In the genomic region with DNA sequence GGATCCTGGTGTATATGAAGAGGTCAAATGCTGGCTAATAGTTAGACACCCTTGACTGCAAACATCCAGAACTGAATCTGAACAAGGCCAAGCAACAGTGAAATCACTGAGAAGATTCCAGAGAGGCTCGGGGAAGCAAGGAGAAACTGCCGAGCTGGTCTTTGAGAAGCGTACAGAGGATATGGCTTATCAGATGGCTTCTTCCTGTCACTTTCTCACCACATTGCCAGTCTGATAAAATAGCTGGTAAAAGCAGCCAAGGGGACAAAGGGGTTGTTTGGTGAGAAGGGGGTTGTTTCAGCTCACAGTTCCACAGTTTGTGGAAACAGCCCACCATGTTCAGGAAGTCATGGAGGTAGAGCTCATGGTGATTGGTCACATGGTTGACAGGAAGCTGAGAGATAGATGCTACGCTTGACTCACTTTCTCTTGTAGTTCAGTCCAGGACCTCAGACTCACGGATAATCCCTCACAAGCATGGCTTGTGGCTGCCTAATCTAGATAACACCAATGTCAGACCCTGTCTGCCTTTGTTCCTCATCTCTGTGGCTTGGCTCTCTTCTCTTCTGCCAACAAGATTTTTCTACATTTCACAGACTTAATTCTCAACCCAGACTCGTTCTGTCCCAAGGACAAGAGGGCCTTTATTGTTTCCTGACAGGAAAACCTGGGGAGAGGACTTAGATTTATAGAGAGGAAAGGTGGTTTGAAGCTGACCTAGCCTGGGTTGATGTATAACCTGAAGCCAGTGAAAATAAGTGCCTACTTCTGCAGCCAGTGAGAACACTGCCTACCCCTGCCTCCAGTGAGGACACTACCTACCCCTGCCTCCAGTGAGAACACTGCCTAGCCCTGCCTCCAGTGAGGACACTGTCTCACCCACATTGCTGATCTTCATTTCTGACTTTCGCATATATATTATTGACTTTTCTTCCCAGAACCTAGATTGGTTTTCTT, we compare ENCODE assay signal across 17 mouse cellular contexts.
DNase-seq lines count a peak whose midpoint lies in the region; ATAC-seq and TF ChIP-seq lines count a peak whose summit lies in the region.
"Had no signal": no experiment of that assay in that cellular context is flagged by ENCODE, and none has a peak within 500 bp of the region (broad histone marks: within the 10 kb centered on the region; RNA-seq: fewer than 3 reads in every experiment).

No protein-coding gene starts in this region.

- H3K4me3 ChIP-seq in midbrain, embryonic 11.5 days (ENCODE audit: low read depth, low read length) = no peak overlapping the region
- no peak overlapping the region for H3K4me3 ChIP-seq in midbrain, embryonic 14.5 days (replicated peaks; ENCODE audit: low read depth, low read length)
- no peak overlapping the region for H3K4me3 ChIP-seq in kidney, embryonic 15.5 days (replicated peaks)
- H3K4me3 ChIP-seq in midbrain, postnatal 0 days (ENCODE audit: low read depth, low read length) = no peak overlapping the region
- H3K4me3 ChIP-seq: heart, embryonic 10.5 days; liver, embryonic 13.5 days; midbrain, embryonic 10.5 days had no signal

- no peaks in the 10 kb centered on the region for H3K36me3 ChIP-seq in midbrain, embryonic 11.5 days (ENCODE audit: control insufficient read depth, insufficient read depth, low read length)
- H3K36me3 ChIP-seq in midbrain, embryonic 14.5 days (ENCODE audit: control insufficient read depth, insufficient read depth, low read length) = no peaks in the 10 kb centered on the region
- H3K36me3 ChIP-seq in kidney, embryonic 15.5 days = no peaks in the 10 kb centered on the region
- H3K36me3 ChIP-seq in midbrain, postnatal 0 days (ENCODE audit: insufficient read depth, low read length) = no peaks in the 10 kb centered on the region
- H3K36me3 ChIP-seq: heart, embryonic 10.5 days; liver, embryonic 13.5 days; midbrain, embryonic 10.5 days had no signal

- ATAC-seq in midbrain, embryonic 11.5 days (ENCODE audit: low FRiP score) = no peak
- no peak for ATAC-seq in midbrain, embryonic 14.5 days (ENCODE audit: low FRiP score, low TSS enrichment)
- peak; percentile 52; the same call in 1 of the 2 replicates for ATAC-seq in granulocyte monocyte progenitor cell, adult 5-6 weeks (replicated peaks; ENCODE audit: poor library complexity, severe bottlenecking)
- peak; percentile 81 for ATAC-seq in kidney, embryonic 15.5 days (replicated peaks; ENCODE audit: low FRiP score)
- ATAC-seq in megakaryocyte-erythroid progenitor cell, adult 5-6 weeks (replicated peaks; ENCODE audit: low FRiP score, low TSS enrichment, poor library complexity, severe bottlenecking) = peak; percentile 72
- no peak for ATAC-seq in midbrain, postnatal 0 days (ENCODE audit: low FRiP score)
- ATAC-seq: forebrain, postnatal 0 days had no signal

- H3K27ac ChIP-seq in midbrain, embryonic 11.5 days (ENCODE audit: low read depth, low read length) = no peak overlapping the region
- no peak overlapping the region for H3K27ac ChIP-seq in midbrain, embryonic 14.5 days (replicated peaks; ENCODE audit: low read depth, low read length)
- peak overlapping the region; percentile 54 for H3K27ac ChIP-seq in kidney, embryonic 15.5 days
- H3K27ac ChIP-seq in midbrain, postnatal 0 days (ENCODE audit: low read depth, low read length) = no peak overlapping the region
- H3K27ac ChIP-seq: heart, embryonic 10.5 days; liver, embryonic 13.5 days; midbrain, embryonic 10.5 days had no signal

- H3K9me3 ChIP-seq in midbrain, embryonic 11.5 days (ENCODE audit: control insufficient read depth, low read length) = no peaks in the 10 kb centered on the region
- H3K9me3 ChIP-seq in midbrain, embryonic 14.5 days (ENCODE audit: control insufficient read depth, low read length) = no peaks in the 10 kb centered on the region
- H3K9me3 ChIP-seq in kidney, embryonic 15.5 days (replicated peaks) = no peaks in the 10 kb centered on the region
- H3K9me3 ChIP-seq in midbrain, postnatal 0 days (ENCODE audit: low read length) = no peaks in the 10 kb centered on the region
- H3K9me3 ChIP-seq: heart, embryonic 10.5 days; liver, embryonic 13.5 days; midbrain, embryonic 10.5 days had no signal

- peak; percentile 60 for DNase-seq in midbrain, embryonic 11.5 days (ENCODE audit: low spot score, missing footprints)
- DNase-seq in midbrain, embryonic 14.5 days = no peak
- no peak for DNase-seq in cerebellum, postnatal 4 days (ENCODE audit: low spot score in 2 of 2)
- DNase-seq in left cerebral cortex, adult 11 months (ENCODE audit: low spot score) = no peak
- DNase-seq in midbrain, postnatal 0 days (ENCODE audit: low spot score) = no peak
- DNase-seq: adrenal gland, postnatal 14 days; cerebellum, adult 9-11 months; forebrain, postnatal 0 days; gastrocnemius, postnatal 10 days; heart, postnatal 36 days; layer of hippocampus, adult 9-11 months; liver, embryonic 13.5 days had no signal

- no peak overlapping the region for H3K4me2 ChIP-seq in midbrain, embryonic 11.5 days
- no peak overlapping the region for H3K4me2 ChIP-seq in midbrain, embryonic 14.5 days (ENCODE audit: low read length)
- no peak overlapping the region for H3K4me2 ChIP-seq in kidney, embryonic 15.5 days
- no peak overlapping the region for H3K4me2 ChIP-seq in midbrain, postnatal 0 days (ENCODE audit: low read depth, low read length, poor library complexity, severe bottlenecking)
- H3K4me2 ChIP-seq: liver, embryonic 13.5 days had no signal

- H3K27me3 ChIP-seq in midbrain, embryonic 11.5 days (ENCODE audit: control insufficient read depth, insufficient read depth, low read length) = no peaks in the 10 kb centered on the region
- no peaks in the 10 kb centered on the region for H3K27me3 ChIP-seq in midbrain, embryonic 14.5 days (ENCODE audit: control insufficient read depth, insufficient read depth, low read length)
- no peaks in the 10 kb centered on the region for H3K27me3 ChIP-seq in kidney, embryonic 15.5 days
- no peaks in the 10 kb centered on the region for H3K27me3 ChIP-seq in midbrain, postnatal 0 days (ENCODE audit: insufficient read depth, low read length)

- H3K9ac ChIP-seq in midbrain, embryonic 11.5 days (ENCODE audit: low read length) = no peak overlapping the region
- H3K9ac ChIP-seq in midbrain, embryonic 14.5 days (replicated peaks; ENCODE audit: low read length) = no peak overlapping the region
- H3K9ac ChIP-seq in kidney, embryonic 15.5 days = no peak overlapping the region
- no peak overlapping the region for H3K9ac ChIP-seq in midbrain, postnatal 0 days (replicated peaks; ENCODE audit: low read length, poor library complexity, severe bottlenecking)
- H3K9ac ChIP-seq: forebrain, postnatal 0 days; liver, embryonic 13.5 days had no signal

- 78% methylated on average over 7 of the region's 7 CpGs for WGBS in midbrain, embryonic 11.5 days
- 75% methylated on average over 7 of the region's 7 CpGs for WGBS in midbrain, embryonic 14.5 days
- 58% methylated on average over 7 of the region's 7 CpGs for WGBS in kidney, embryonic 15.5 days
- 69% methylated on average over 7 of the region's 7 CpGs for WGBS in midbrain, postnatal 0 days

- no peaks in the 10 kb centered on the region for H3K4me1 ChIP-seq in midbrain, embryonic 11.5 days (ENCODE audit: control insufficient read depth, insufficient read depth, low read length)
- H3K4me1 ChIP-seq in midbrain, embryonic 14.5 days (ENCODE audit: control insufficient read depth, insufficient read depth, low read length) = no peaks in the 10 kb centered on the region
- H3K4me1 ChIP-seq in kidney, embryonic 15.5 days = peaks cover 18% of the 10 kb centered on the region
- H3K4me1 ChIP-seq in midbrain, postnatal 0 days (ENCODE audit: insufficient read depth, low read length) = no peaks in the 10 kb centered on the region
- H3K4me1 ChIP-seq: heart, embryonic 10.5 days; liver, embryonic 13.5 days; midbrain, embryonic 10.5 days had no signal

- no peak for TF ChIP-seq CTCF in midbrain, postnatal 0 days (IDR thresholded peaks at IDR 0.05)

Comparison
In these comparisons a context has a peak if more than half of its experiments do, and no peak if none do; other contexts are left out.
1. ATAC-seq: peak in granulocyte monocyte progenitor cell, adult 5-6 weeks (single experiment), kidney, embryonic 15.5 days (single experiment) and megakaryocyte-erythroid progenitor cell, adult 5-6 weeks (single experiment); none in midbrain, embryonic 11.5 days (single experiment), midbrain, embryonic 14.5 days (single experiment) and midbrain, postnatal 0 days (single experiment).